In genomic region chr5:33442927-33443710, GRCm38 (mm10) we compare ENCODE assay signal across 8 mouse cellular contexts. TPM values are rescaled to one million over a fixed set of nuclear protein-coding genes. Genes with fewer than 3 reads are reported as not detected.
DNase-seq lines count a peak whose midpoint lies in the region; TF ChIP-seq lines count a peak whose summit lies in the region.

No protein-coding gene starts in this region.

- H3K27me3 ChIP-seq in limb, embryonic 10.5 days (ENCODE audit: low read depth, poor library complexity, severe bottlenecking) = peaks cover 71% of the 10 kb centered on the region

- H3K36me3 ChIP-seq in limb, embryonic 10.5 days = no peaks in the 10 kb centered on the region

- peak; percentile 91 for DNase-seq in heart, adult 11 months
- DNase-seq in heart, postnatal 25 days (ENCODE audit: low spot score) = no peak
- DNase-seq in brain, embryonic 14.5 days (ENCODE audit: low read depth) = peak; percentile 54
- DNase-seq in heart, postnatal 4 days = peak; percentile 71
- peak; percentile 86 for DNase-seq in limb, embryonic 10.5 days (ENCODE audit: low spot score)
- DNase-seq in mesoderm, embryonic 11.5 days (ENCODE audit: low read depth, low spot score) = peak; percentile 60
- DNase-seq in spleen, postnatal 36 days (ENCODE audit: low spot score in 2 of 2) = peak; percentile 10 to 22

- intact Hi-C loops in heart, postnatal 25 days (cut with DNase I) = no loop called here

- H3K9me3 ChIP-seq in limb, embryonic 10.5 days (replicated peaks) = no peaks in the 10 kb centered on the region

- no peak overlapping the region for H3K27ac ChIP-seq in embryonic fibroblast, embryonic 13.5 days (ENCODE audit: insufficient read depth, low read length)
- H3K27ac ChIP-seq in limb, embryonic 10.5 days = no peak overlapping the region

- no peaks in the 10 kb centered on the region for H3K4me1 ChIP-seq in embryonic fibroblast, embryonic 13.5 days (ENCODE audit: control insufficient read depth, insufficient read depth, low read length)
- H3K4me1 ChIP-seq in limb, embryonic 10.5 days = peaks cover 8% of the 10 kb centered on the region

- 8% methylated on average over 56 of the region's 56 CpGs for WGBS in limb, embryonic 10.5 days

- H3K4me3 ChIP-seq in embryonic fibroblast, embryonic 13.5 days (ENCODE audit: insufficient read depth, low read length) = no peak overlapping the region
- H3K4me3 ChIP-seq in limb, embryonic 10.5 days = peak overlapping the region; percentile 35

- TF ChIP-seq POLR2A in brain, embryonic 14.5 days (IDR thresholded peaks at IDR 0.05; ENCODE audit: borderline replicate concordance, extremely low read depth, insufficient read depth, insufficient read length, poor library complexity, severe bottlenecking) = no peak
- TF ChIP-seq POLR2A in embryonic fibroblast, embryonic 13.5 days (IDR thresholded peaks at IDR 0.05; ENCODE audit: low read depth, low read length) = no peak

- peak; percentile 87 for TF ChIP-seq CTCF in brain, embryonic 14.5 days (IDR thresholded peaks at IDR 0.05; ENCODE audit: borderline replicate concordance, extremely low read depth, insufficient read depth, insufficient read length)
- TF ChIP-seq CTCF in embryonic fibroblast, embryonic 13.5 days (IDR thresholded peaks at IDR 0.05; ENCODE audit: borderline replicate concordance, insufficient read depth, low read length) = peak; percentile 66

RNA-seq across cellular contexts. Expression of gene Nkx1-1, which starts 9.3 kb away (rescaled TPM):
- not detected for total RNA-seq in heart, postnatal 25 days (2021)
- 1.8 and 4.1 TPM in 2 replicates for polyA plus RNA-seq in brain, embryonic 14.5 days (2012; rRNA removed)
- polyA plus RNA-seq in embryonic fibroblast, embryonic 13.5 days (2011; ENCODE audit: insufficient read length, low read depth, missing spikeins) = not detected in 2 replicates
- not detected for total RNA-seq in heart, postnatal 4 days (2021)
- not detected in 2 replicates for polyA plus RNA-seq in limb, embryonic 10.5 days (2016; fragmentation: Nextera tagmentation; extraction: Ambion mirVana)
